Mouse (Mus musculus) thymus, adult 18-20 months (tissue): ENCODE results near the gene Unc13a.
"Not testable (repeated sequence)": the region's sequence is repeated elsewhere in the genome, so short reads cannot be mapped to it uniquely, and the experiment has no call there.

Experiments used
- DNase-seq, 2 experiments: peaks; one replicate each; pipeline ENCODE4 v3.0.0; 2022; ENCODE audit warnings: mixed read lengths in 2 of 2

Unc13a gene

DNA sequence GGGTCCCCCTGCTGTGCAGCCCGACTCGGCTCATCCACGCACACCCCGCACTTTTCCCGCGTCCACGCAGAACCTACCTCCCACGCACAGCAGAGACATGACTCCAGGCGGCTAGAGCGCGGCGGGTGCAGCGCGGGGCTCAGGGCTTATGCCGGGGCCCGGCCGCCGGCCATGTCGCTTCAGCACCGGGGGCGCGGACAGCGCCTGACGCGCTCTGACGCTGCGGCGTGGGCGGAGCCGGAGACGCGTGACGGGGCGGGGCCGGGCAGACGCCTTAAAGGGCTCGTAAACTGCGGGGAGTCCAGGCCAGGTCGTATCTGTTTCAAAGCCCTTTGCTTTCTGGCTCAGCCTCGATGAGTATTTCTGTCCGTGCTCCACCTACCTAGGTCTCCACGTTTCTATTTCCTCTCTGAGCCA is at the start of gene Unc13a:
Gene Unc13a, minus strand, starts transcription at position 209 of the 417 bp plus-strand sequence.
- DNase-seq: peak; percentile 71

DNA sequence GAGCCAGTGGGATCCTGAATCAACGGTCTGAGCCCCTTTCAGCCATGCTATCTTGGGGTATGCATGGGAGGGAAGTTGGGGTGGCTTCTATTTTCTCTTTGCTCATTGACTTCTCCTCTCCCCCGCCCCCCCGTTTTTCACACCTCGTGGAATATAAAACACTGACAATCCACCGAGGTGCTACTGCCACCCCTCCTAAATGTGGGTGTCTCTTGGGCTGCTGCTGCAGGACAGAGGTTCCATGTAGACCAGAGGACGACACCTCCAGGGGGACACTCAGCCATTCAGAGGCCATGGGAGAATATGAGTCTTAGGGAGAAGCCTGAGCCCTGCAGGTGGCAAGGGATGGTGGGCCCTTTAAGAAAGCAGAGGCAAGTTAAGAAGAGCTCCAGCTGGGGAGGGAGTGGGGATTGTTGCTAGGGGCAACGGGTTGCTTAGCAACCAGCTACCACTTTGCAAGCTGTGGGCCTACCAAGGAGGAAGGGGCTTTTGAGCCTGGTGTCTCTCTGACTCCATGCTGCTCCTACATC is 48.4 kb upstream of the Unc13a start:
- DNase-seq: peak in 1 of 2 experiments; percentile 54

DNA sequence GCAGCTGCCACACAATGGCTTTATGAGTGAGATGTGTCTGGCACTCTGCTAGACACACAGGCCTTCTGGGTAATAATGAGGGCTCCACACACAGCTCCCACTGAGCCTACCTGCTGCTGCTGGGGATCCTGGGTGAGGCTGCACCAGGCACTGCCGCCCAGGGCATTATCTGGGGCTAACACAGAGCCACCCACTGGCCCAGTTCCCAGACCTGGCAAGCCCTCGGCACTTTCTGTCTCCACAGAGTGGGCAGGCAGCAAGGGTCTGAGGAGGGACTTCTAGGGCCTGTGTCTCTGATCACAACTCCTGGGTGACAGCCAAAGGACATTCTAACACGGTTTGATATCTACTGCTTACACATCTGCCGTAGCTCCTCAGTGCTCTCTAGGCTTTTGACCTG is 47.7 kb upstream of the Unc13a start:
- no peak for DNase-seq

DNA sequence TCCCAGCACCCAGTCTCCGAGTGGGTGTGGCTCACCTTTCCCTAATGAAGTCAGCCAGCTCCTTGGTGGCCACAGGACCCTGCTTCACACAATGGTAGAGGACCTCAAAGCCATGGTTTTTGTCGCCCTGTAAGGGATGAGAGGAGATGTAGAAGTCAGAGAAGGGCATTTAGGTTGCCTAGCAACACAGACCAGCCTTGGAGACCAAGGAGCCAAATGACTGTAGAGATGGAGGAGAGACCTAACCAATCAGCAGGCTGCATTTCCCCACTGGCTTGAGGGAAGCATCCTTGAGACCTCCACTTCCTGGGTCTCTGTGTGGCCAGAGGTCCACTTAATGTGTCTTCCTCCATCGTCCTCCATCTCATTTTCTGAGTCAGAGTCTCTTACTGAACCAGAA is 46.7 kb upstream of the Unc13a start:
- no peak for DNase-seq

DNA sequence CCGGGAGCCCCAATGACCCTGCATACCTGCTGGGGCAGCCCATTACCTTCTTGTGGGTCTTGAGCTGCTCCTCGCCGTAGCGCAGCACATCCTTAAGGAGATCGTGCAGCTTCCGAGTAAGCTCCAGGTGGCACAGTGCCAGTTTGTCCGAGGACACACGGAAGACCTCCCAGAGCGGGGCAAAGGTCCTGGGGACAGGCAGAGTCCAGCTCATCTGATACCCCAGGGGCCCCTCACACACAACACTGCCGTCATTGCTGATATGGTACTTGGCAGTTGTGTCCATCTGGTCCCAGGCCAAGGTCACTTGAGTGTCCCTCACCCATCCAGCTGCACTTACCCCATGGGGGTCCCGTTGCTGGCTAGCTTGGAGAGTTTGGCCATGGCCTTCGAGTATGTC is 45.5 kb upstream of the Unc13a start:
- DNase-seq: no peak

DNA sequence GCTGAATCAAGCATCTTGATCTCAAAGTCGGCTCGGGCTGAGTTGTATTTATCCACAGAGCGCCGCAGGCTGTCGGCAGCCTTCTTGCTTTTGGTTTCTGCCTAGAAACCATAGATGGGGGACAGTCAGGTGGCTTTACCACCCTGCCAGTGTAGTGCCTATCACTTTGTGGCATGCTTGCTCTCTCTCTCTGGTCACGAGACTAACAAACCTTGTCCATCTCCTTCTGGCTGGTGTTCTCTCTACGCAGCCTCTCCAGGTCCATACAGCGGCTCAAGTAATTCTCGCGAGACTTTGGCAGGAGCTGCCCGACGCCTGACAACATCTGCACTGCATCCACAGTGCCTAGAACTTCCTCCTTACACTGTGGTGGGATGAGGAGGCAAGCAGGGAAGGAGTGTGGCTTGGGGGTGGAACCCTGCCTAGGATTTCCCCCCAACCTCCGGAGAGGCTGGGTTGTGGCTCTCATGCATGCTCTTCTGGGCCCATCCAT is 45.0 kb upstream of the Unc13a start:
- no peak for DNase-seq

DNA sequence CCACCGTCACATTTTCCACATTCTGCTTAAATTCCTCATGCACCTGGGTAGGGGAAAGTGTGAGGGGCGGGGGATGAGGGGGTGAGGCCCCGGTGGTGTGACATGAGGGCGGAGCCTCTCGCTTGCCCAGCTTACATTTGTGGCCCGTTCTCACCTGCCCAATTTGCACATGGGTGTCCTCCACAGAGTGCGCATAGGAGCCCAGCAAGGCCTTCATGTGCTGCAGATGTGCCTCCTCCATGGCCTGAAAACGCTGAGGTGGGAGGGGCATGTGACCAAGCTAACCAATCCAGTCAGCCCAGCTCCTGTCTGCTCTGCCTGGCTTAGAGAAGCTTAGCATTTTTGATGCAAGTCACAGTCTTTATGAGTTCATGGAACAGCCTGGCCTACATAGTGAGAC is 44.0 kb upstream of the Unc13a start:
- DNase-seq: no peak

DNA sequence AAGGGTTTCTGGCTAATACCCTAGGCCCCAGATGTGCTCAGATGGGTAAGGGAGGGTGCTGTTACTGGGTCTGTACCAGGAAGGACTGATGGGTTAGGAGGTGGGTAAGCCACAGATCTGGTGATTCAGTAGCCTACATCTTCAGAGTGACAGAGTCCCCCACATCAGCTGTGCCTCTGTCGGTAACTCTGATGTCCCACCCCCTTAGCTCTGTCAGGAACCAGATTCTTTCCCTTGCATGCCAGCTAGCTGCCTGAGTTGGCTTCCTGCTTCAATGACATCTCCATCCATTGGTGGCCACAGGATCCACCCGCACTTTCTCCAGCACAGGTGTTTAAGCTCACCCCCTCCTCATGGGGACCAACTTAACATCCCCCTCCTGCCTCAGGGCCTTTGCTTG is 40.0 kb upstream of the Unc13a start:
- no peak for DNase-seq

DNA sequence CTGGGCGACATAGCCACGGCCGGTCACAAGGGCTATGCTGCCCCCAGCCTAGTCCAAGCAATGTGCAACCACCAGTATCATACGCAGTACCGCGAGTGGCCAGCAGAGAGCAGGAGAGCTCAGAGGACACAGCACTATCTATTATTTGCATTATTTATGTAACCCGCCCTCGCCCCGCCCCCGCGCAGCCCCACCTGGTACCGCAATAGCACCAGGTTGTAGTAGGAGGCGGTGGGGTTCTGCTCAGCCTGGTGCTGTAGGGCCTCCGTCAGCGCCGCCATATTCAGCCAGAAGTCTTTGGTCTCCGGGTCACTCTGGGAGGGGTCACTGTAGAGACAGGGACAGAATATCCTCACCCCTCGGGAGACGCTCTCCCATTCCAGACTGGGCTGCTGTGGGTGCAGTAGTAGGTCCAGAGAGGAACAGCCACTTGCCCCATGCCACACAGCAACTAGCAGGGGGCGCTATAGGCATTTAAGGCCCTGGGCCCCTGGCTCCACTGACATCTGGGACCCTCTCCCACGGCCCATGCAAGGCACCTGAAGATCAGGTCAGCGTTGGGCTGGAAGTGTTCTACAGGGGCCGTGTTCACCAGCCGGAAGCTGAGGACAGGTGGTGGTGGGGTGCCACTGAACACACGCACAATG is 38.4 kb upstream of the Unc13a start:
- DNase-seq: peak in 1 of 2 experiments; percentile 51

DNA sequence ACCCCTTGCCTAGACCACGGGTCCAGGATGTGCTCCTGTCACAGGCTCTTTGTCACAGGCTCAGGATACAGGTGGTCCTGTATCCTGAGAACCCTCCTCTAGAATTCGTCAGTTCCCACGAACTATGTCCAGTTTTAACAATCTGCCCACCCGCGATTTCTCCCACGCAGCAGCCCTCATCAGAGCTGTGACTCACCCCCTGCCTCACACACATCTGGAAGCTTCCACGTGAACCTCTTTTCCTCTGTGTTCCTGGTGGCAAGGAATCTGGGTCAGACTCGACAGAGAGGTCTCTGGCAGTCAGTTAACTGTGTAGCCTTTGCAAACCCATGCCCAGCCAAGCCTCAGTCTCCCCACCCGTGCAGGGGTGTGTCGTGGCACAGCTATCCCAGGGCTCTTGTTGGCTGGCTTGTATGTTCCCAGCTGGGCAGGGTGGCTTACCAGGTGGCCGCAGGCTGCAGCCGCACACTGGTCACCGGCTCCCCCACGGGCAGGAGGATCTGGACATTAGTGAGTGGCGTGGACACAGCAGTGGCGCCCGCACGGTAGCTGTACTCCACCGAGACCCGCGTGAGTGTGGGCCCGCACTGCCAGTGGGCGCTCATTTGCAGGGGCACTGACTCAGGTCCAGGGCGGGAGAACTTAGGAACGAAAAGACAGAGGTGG is 37.7 kb upstream of the Unc13a start:
- DNase-seq: no peak

DNA sequence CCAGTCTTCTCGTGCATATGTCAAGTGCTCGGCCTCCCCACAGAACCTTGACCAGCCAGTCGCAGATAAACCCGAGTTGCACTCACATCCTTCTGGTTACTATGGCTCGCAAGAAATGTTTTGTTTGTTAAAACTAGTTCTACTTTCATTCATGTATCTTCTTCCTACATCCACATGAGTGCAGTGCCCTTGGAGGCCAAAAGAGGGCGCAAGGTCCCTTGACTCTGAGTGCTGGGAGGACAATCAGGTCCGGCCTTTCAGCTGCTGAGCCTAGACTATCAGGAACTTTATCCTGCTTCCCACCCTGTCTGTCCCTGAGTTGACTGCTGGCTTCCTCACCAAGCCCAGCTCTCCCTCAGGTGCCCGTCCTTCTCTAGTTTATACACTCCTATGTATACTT is 36.3 kb upstream of the Unc13a start:
- no peak for DNase-seq

DNA sequence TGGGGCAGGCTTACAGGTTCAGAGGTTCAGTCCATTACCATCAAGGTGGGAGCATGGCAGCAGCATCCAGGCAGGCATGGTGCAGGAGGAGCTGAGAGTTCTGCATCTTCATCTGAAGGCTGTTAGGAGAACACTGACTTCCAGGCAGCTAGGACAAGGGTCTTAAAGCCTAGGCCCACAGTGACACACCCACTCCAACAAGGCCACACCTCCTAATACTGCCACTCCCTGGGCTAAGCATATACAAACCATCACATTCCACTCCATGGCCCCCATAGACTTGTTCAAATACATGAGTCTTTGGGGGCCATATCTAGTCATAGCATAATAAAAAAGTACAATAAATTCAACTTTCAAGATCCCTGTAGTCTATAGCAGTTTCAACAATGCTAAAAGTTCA is 31.8 kb upstream of the Unc13a start:
- DNase-seq: not testable (repeated sequence)

DNA sequence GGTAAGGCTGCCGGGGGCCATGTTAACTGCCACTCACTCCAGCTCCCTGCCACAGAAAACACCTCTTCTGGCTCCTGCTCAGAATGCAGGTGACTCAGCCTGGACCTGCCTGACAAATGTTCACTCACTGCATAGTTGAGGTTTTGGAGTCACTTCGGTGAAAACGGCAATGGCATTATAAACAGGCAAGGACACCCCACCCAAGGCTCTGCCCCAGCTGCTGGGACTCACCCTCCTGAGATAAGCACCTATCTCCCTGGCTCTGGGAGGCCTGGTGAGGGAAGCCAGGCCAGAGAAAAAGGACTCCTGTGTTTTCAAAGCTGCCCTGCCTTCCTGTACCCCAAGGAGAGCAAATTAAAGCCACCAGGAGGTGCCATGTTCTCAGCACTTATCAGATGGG is 31.4 kb upstream of the Unc13a start:
- DNase-seq: no peak

DNA sequence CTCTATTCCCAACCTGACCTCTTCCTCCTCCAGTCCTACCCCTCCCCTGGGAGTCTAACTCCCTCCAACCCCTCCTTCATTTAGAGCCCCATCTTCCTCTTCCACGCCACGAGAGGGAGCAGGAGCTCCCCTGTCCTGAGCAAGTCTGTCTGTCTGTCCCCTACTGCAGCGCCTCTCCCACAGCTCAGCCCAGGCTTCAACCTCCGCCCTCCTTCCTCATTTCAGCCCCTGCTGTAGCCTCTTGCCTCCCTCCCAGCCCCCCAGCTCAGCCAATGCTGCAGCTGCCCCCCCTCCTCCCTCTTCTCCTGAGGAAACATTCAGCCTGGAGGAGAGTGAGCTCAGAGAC is 30.5 kb upstream of the Unc13a start:
- no peak for DNase-seq

DNA sequence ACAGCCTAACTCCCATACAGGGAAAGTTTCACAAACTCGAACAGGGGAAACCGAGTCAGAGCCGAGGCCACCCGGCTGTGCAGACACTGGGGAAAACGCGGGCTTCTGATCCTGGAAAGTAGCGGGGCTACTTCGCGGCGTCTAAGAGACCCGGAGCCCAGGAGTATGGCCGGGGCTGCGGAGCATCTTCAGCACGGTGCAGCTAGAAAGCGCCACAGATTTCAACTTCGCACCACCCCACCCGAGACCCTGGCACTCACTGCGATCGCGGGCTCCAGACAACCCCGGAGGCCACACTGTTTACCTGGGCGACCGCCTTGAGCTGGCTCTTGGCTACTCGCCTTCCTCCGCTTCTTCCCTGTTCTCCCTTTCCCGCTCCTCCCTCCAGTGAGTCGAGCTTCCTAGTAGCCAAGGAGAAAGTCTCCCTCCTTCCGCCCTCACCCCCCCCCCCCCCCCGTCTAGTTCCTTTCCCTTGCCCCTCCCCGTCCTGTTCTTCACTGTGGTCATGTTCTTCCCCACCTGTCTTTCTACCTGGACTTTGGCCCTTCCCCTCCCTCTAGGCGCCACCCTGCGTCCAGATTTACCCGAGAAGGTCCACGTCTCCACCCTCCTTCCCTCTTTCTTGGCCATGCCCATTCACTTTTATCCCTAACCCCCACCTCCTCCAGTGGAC is 30.0 kb upstream of the Unc13a start, which contains the start of gene B3gnt3:
Gene B3gnt3, minus strand, starts transcription at position 376 of the 673 bp plus-strand sequence.
- no peak for DNase-seq

DNA sequence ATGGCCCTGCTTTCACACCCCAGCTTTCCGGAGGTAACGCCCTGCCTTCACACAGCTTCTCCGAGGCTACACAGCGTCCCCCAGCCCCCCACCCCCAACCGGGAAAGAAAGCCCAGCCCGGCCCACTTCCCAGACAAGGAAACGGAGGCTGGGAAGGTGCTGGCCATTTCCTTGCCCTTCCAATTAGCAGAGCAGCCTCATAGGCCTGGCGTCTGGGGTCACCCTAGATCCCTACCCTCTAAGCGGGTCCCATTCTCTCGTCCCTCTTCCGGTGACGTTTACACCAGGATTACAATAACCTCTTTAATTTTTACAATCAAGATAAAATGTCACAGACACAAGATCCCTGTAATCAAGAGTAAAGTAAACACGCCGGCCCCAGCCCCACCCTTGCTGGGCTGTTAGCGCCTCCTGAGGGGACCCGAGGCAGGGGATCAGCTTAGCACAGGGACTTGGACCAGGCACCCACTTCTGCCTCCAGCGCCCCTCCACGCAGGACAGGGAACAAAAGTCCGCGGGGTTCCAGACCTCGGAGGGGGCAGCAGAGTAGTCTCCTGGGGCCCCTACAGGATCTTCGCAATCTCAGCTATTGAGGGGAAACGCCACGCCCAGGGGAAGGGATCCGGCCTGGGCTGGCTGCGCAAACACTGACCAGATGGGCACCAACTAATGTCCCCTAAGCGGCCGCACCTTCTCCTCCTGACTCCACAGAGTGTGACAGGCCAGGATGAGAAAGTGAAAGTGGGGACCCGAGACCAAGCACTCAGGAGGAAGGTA is 29.1 kb upstream of the Unc13a start:
- DNase-seq: no peak

DNA sequence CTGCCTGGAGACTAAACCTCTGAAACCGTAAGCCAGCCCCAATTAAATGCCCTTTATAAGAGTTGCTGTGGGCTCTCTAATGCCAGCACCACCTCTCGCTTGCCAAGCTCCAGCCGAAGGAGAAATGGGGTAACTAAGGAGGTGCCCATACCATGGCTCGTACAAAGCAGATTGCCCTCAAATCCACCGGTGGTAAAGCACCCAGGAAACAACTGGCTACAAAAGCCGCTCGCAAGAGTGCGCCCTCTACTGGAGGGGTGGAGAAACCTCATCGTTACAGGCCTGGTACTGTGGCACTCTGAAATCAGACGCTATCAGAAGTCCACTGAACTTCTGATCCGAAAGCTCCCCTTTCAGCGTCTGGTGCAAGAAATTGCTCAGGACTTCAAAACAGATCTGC is 23.9 kb upstream of the Unc13a start:
- not testable (repeated sequence) for DNase-seq

DNA sequence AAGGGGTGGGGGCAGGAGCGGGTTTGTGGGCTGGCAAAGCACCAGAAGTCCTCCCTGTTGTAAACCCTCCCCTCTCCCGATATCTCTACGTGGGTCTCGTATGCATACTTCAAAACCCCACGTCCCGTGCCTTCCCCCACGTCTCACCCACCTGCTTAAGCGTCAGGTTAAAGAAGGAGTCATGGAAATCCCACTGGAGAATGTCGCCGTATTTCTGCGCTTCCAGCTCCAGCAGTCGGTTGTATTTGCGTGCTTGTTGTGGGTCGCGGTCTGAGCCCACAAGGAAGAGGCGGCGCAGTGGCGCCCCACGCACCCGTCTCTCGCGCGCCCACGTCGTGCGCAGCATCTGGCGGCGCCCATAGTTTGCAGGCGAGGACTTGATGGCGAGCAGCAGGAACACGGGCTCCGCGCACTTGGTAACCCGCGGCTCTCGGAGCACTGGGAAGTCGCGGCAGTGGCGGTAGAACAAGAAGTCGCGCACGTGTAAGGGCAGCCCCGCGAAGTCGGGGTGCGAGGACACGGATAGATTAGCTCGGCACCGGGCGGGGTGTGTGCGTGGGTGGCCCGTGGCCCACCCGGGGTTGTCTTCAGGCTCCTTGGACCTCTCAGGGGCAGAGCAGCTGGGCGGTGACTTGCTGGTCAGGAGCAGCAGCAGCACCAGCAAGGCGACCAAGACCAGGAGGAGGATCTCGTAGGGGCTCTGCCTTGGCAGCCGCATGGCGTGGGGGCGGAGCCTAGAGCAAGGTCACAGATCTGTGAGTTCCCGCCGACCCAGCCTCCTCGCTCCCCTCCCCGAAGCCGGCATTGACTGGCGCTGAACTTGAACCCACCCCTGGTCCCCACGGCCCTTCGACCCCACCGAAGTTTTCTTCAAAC is 21.8 kb upstream of the Unc13a start:
- DNase-seq: no peak

DNA sequence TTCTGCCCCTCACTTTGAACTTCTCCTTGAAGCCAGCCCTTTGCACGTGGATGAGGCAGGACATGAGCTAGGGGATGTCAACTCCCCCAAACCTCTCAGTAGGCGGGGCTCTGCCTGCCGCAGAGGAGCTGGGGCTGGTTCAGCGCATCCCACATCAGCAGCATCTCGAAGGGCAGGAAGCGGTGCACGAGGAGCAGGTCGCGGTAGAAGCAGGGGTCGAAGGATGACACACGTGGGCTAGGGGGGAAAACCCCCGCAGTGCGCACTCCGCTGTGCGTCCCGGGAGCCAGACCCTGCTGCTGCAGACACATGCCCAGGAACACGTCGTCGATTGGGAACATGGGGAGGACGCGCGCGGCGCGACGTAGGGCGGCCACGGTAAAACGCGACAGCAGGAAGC is 21.0 kb upstream of the Unc13a start:
- DNase-seq: peak; percentile 40 to 45

DNA sequence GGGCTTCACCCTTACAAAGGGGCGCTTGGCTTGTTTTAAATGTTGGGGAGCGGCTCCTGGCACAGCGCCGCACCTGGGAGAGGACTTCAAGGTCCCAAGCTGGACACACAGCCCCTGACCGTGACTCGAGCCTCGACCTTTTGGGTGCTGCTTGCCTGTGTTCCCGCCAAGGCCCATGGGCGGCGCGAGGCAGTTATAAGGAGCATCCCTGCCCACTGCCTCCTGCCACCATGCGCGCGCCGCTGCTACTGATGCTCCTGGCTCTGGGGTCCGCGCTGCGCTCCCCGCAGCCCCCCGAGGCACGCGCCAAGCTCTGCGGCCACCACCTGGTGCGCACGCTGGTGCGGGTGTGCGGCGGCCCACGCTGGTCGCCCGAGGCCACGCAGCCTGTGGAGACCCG is 17.5 kb upstream of the Unc13a start, which contains the start of gene Insl3:
Gene Insl3, plus strand, starts transcription at position 187 of the 400 bp plus-strand sequence.
- DNase-seq: no peak

DNA sequence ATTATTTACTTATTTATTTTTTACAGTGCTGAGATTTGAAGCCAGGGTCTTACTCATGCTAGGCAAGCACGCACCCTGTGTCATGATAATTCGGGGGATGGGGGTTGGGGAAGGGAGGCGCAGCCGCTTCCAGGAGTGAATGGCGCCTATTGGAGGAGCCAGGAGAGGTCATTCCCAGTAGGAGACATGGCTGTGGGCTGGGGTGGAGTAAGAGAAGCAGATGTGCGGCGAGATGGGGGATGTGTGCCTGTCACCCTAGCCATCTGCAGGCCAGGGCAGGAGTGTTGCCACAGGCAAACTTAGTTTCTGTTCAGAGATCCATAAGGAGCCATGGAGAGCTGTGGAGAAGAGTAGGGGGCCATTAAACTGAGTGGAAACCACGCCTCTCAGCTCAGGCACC is 16.1 kb upstream of the Unc13a start:
- DNase-seq: no peak
